Mouse (Mus musculus) ES-E14 (cell line): ENCODE measurements around the gene Taf11. TPM values are rescaled to one million over a fixed set of nuclear protein-coding genes. Genes with fewer than 3 reads are reported as not detected.

ENCODE experiments used
- DNase-seq: peaks from one replicate; pipeline ENCODE4 v3.0.0-alpha.2; 2013; ENCODE audit warnings: low read depth, low spot score
- H3K27ac ChIP-seq: 2 replicates; pipeline ENCODE4 v1.5.1; 2012; ENCODE audit warnings: low read depth, mild to moderate bottlenecking, low read length, moderate library complexity, mixed read lengths; ENCODE audit not compliant: poor library complexity, insufficient read depth, severe bottlenecking
- H3K36me3 ChIP-seq: 2 replicates; pipeline ENCODE4 v1.6.1; 2012; ENCODE audit warnings: mild to moderate bottlenecking, low read length, moderate library complexity, mixed read lengths; ENCODE audit not compliant: control insufficient read depth, poor library complexity, insufficient read depth, severe bottlenecking
- H3K4me1 ChIP-seq, 2 experiments: fragments of 150-350 bp in 1 of 2; sonication (generic) in 1 of 2; 2 replicates each; pipeline ENCODE4 v1.6.1; 2012; ENCODE audit warnings: low read length in 2 of 2, mild to moderate bottlenecking in 1 of 2, mixed read lengths in 1 of 2; ENCODE audit not compliant: control insufficient read depth in 2 of 2, insufficient read depth in 2 of 2, poor library complexity in 1 of 2
- H3K4me3 ChIP-seq, 2 experiments: fragments of 150-350 bp in 1 of 2; sonication (generic) in 1 of 2; 2 replicates each; pipeline ENCODE4 v1.5.1; 2012; ENCODE audit warnings: low read length in 2 of 2, low read depth in 1 of 2, mild to moderate bottlenecking in 1 of 2, mixed read lengths in 1 of 2; ENCODE audit not compliant: insufficient read depth in 1 of 2, poor library complexity in 1 of 2, severe bottlenecking in 1 of 2
- H3K9ac ChIP-seq: 2 replicates; pipeline ENCODE4 v1.6.1; 2012; ENCODE audit warnings: low read depth, mild to moderate bottlenecking, low read length, mixed read lengths; ENCODE audit not compliant: poor library complexity, insufficient read depth, severe bottlenecking
- H3K9me3 ChIP-seq: fragments of 150-350 bp; sonication (generic); 2 replicates; pipeline ENCODE4 v1.6.1; 2012; ENCODE audit warnings: low read depth, mild to moderate bottlenecking, low read length; ENCODE audit not compliant: control insufficient read depth, insufficient read depth
- CHD2 ChIP-seq: IDR thresholded peaks from 2 replicates; pipeline ENCODE4 v1.6.1; 2014; ENCODE audit warnings: mild to moderate bottlenecking, low read depth, low read length, inconsistent platforms
- HCFC1 ChIP-seq: IDR thresholded peaks from 2 replicates; pipeline ENCODE4 v1.6.1; 2012; ENCODE audit warnings: low read length, inconsistent platforms, borderline replicate concordance; ENCODE audit not compliant: insufficient read depth
- MAFK ChIP-seq: IDR thresholded peaks from 2 replicates; pipeline ENCODE4 v1.6.1; 2014; ENCODE audit warnings: mild to moderate bottlenecking, low read depth, low read length, inconsistent platforms; ENCODE audit not compliant: insufficient read depth
- ZC3H11A ChIP-seq: IDR thresholded peaks from 2 replicates; pipeline ENCODE4 v1.6.1; 2012; ENCODE audit warnings: low read depth, mild to moderate bottlenecking, inconsistent platforms, low read length, borderline replicate concordance
- ZNF384 ChIP-seq: IDR thresholded peaks from 2 replicates; pipeline ENCODE4 v1.6.1; 2012; ENCODE audit warnings: low read depth, low read length, inconsistent platforms
- in situ Hi-C, 2 experiments: fragments of 600-800 bp; cut with MboI; formaldehyde crosslinking; loops; one replicate each; pipeline ENCODE4 v1.15.1; 2025; ENCODE audit warnings: low sequenced_read_pairs in 2 of 2, inconsistent platforms in 1 of 2; ENCODE audit not compliant: unreplicated experiment in 2 of 2
- total RNA-seq: library from RNA; depleted of rRNA; stranded (reverse); fragments of 300-350 nt; gene quantifications from 2 replicates; pipeline ENCODE4 v1.2.3, GENCODE M21; 2012; rRNA removed

Gene Taf11
- total RNA-seq, 1 experiment: 35.8 TPM

DNA sequence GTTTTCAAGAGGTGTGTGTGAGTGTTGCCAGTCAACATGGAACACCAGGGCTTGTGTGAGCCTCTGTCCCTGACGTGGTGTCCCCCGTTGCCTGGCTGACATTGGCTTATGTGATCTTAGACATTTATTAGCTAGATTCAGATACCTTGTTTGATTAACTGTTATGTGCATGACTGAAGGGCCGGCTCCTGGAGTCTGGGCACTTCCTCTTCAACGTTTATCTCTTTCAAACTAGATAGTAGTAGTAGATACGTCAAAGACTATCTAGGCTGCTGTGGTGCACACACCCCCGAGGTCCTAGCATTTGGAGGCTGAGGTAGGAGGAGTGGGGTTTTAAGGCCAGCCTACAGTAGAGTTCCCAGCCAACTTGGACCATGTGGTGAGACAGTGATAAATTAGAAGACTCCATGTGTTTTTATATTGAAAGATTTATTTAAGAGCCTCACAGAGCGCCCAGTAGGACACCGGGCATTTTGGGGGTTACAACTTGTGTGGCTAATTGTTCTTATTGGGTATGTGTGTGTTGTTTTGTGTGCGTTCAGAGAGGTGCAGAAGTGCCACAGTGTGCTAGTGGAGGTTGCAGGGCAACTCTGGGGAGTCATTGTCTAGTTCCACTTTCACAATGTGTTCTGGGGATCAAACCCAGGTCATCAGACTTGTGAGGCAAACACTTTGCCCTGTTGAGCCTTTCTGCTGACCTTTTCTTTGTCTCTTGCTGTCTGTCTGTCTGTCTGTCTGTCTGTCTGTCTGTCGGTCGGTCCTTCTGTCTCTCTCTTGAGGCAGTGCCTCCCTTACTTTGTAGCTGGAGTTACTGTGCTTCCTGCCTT, 51.8 kb downstream of the Taf11 start:
- H3K9me3 ChIP-seq: no peaks in the 10 kb centered on the region
- no peak overlapping the region for H3K9ac ChIP-seq
- H3K36me3 ChIP-seq: no peaks in the 10 kb centered on the region
- in situ Hi-C loops: no loop called here
- TF ChIP-seq ZC3H11A: no peak
- peak overlapping the region; percentile 93 to 95; a peak in 3 of 4 replicates for H3K4me3 ChIP-seq
- H3K4me1 ChIP-seq: peaks cover 2 to 25% of the 10 kb centered on the region in 2 experiments; a peak in 1 of 4 replicates
- no peak overlapping the region for H3K27ac ChIP-seq
- DNase-seq: no peak

GRCm38 (mm10) chr17:27856798-27857648, 52.6 kb downstream of the Taf11 start:
- no peak for DNase-seq
- no peak overlapping the region for H3K27ac ChIP-seq
- in situ Hi-C loops: no loop called here
- H3K4me3 ChIP-seq: peak overlapping the region; percentile 93 to 95
- peaks cover 2 to 25% of the 10 kb centered on the region in 2 experiments; a peak in 1 of 4 replicates for H3K4me1 ChIP-seq
- TF ChIP-seq ZC3H11A (no peak), MAFK (no peak), HCFC1 (no peak), ZNF384 (no peak), CHD2 (no peak)
- peak overlapping the region; percentile 93 for H3K9ac ChIP-seq
- no peaks in the 10 kb centered on the region for H3K9me3 ChIP-seq
- peaks cover 4% of the 10 kb centered on the region for H3K36me3 ChIP-seq

- peak; percentile 75 for DNase-seq
- H3K4me1 ChIP-seq: peaks cover 2 to 22% of the 10 kb centered on the region in 2 experiments; a peak in 1 of 4 replicates
- H3K4me3 ChIP-seq: peak within 1 kb of the TSS; percentile 93 to 95
- no peaks in the 10 kb centered on the region for H3K9me3 ChIP-seq
- TF ChIP-seq MAFK (no peak), HCFC1 (peak; percentile 63; the same call in 1 of the 2 replicates), ZNF384 (no peak), CHD2 (no peak), ZC3H11A (no peak)
- in situ Hi-C loops: no loop called here
- H3K36me3 ChIP-seq: peaks cover 5% of the 10 kb centered on the region
- H3K9ac ChIP-seq: peak within 1 kb of the TSS; percentile 93
- no peak within 1 kb of the TSS for H3K27ac ChIP-seq
These were observed 53.3 kb downstream of the Taf11 start, which contains the start of gene Uhrf1bp1 for GRCm38 (mm10) chr17:27856265-27856797. Gene Uhrf1bp1 (plus strand): TSS chr17:27856441.

Other genes with a start within 250 kb of the Taf11 start
- gene Spdef, start 180.9 kb downstream of the Taf11 start, total RNA-seq: 0.53 TPM in 1 of 2 replicates, not detected in the other
- gene D17Wsu92e, start 89.2 kb downstream of the Taf11 start, total RNA-seq: 53.8 and 68.4 TPM in 2 replicates
- 120 and 185 TPM in 2 replicates for gene Snrpc, start 71.7 kb downstream of the Taf11 start, total RNA-seq
- 16.5 and 21.4 TPM in 2 replicates for gene Uhrf1bp1, start 53.4 kb downstream of the Taf11 start, total RNA-seq
- gene Anks1, start 538 bp downstream of the Taf11 start, total RNA-seq: 20.9 and 24.7 TPM in 2 replicates
- 4.8 and 7.3 TPM in 2 replicates for gene Tcp11, start 170.8 kb upstream of the Taf11 start, total RNA-seq
- 24.0 and 25.7 TPM in 2 replicates for gene Scube3, start 232.3 kb upstream of the Taf11 start, total RNA-seq